Mouse (Mus musculus) ZHBTc4 (cell line): ENCODE data around the gene Slc24a4.

ENCODE experiments used
- DNase-seq: peaks from one replicate; pipeline ENCODE4 v3.0.0-alpha.2; 2011; ENCODE audit warnings: low read depth, low spot score

Gene Slc24a4

GRCm38 (mm10) chr12:102284618-102285159 is 156.2 kb downstream of the Slc24a4 start:
- no peak for DNase-seq

- no peak for DNase-seq
Observed at GRCm38 (mm10) chr12:102285318-102285717, 156.8 kb downstream of the Slc24a4 start.

- DNase-seq, result no peak
Observed at GRCm38 (mm10) chr12:102285779-102286178, 157.2 kb downstream of the Slc24a4 start.

GRCm38 (mm10) chr12:102286681-102287414 is 158.3 kb downstream of the Slc24a4 start:
- no peak for DNase-seq

- DNase-seq, result no peak
Observed at GRCm38 (mm10) chr12:102287904-102288602, 159.5 kb downstream of the Slc24a4 start.

GRCm38 (mm10) chr12:102288846-102289245 is 160.3 kb downstream of the Slc24a4 start:
- DNase-seq, result no peak

- no peak for DNase-seq
Observed at GRCm38 (mm10) chr12:102289568-102289967, 161.0 kb downstream of the Slc24a4 start.

- DNase-seq, result no peak
Observed at GRCm38 (mm10) chr12:102290662-102291061, 162.1 kb downstream of the Slc24a4 start.

GRCm38 (mm10) chr12:102291686-102292085 is 163.2 kb downstream of the Slc24a4 start:
- no peak for DNase-seq

GRCm38 (mm10) chr12:102292501-102293215 is 164.1 kb downstream of the Slc24a4 start:
- DNase-seq, result no peak

- DNase-seq, result no peak
Observed at GRCm38 (mm10) chr12:102294634-102295033, 166.1 kb downstream of the Slc24a4 start.

GRCm38 (mm10) chr12:102295230-102295629 is 166.7 kb downstream of the Slc24a4 start:
- no peak for DNase-seq

- no peak for DNase-seq
Observed at GRCm38 (mm10) chr12:102295662-102296061, 167.1 kb downstream of the Slc24a4 start.

- DNase-seq, result no peak
Observed at GRCm38 (mm10) chr12:102296361-102296760, 167.8 kb downstream of the Slc24a4 start.

- DNase-seq, result no peak
Observed at GRCm38 (mm10) chr12:102296967-102297366, 168.4 kb downstream of the Slc24a4 start.

- DNase-seq, result no peak
Observed at GRCm38 (mm10) chr12:102299209-102299608, 170.7 kb downstream of the Slc24a4 start.

- DNase-seq, result no peak
Observed at GRCm38 (mm10) chr12:102301585-102301984, 173.1 kb downstream of the Slc24a4 start.

- DNase-seq, result no peak
Observed at GRCm38 (mm10) chr12:102302322-102302721, 173.8 kb downstream of the Slc24a4 start.

- no peak for DNase-seq
Observed at GRCm38 (mm10) chr12:102302831-102303351, 174.4 kb downstream of the Slc24a4 start.

- no peak for DNase-seq
Observed at GRCm38 (mm10) chr12:102303867-102304266, 175.3 kb downstream of the Slc24a4 start.

GRCm38 (mm10) chr12:102305069-102305836 is 176.7 kb downstream of the Slc24a4 start:
- no peak for DNase-seq
